Mouse (Mus musculus) CH12.LX (cell line): ENCODE measurements around the gene Cdipt.

Source experiments
- CHD2 ChIP-seq: IDR thresholded peaks from 2 replicates; pipeline ENCODE4 v1.6.1; 2011; ENCODE audit warnings: low read length, improper control_type of control experiment
- CTCF ChIP-seq, 2 experiments: IDR thresholded peaks in 1 of 2; conservative IDR thresholded peaks in 1 of 2; 2 replicates each; pipeline ENCODE4 v1.5.1; 2011 to 2012; ENCODE audit warnings: low read depth in 2 of 2, low read length in 2 of 2, improper control_type of control experiment in 1 of 2, inconsistent platforms in 1 of 2, mild to moderate bottlenecking in 1 of 2, moderate library complexity in 1 of 2
- EP300 ChIP-seq: IDR thresholded peaks from 2 replicates; pipeline ENCODE4 v1.6.1; 2011; ENCODE audit warnings: low read length, improper control_type of control experiment
- ETS1 ChIP-seq: conservative IDR thresholded peaks from 2 replicates; pipeline ENCODE4 v1.6.1; 2012; ENCODE audit warnings: low read depth, mild to moderate bottlenecking, inconsistent platforms, low read length, improper control_type of control experiment, moderate library complexity
- HCFC1 ChIP-seq: IDR thresholded peaks from 2 replicates; pipeline ENCODE4 v1.6.1; 2012; ENCODE audit warnings: low read depth, mild to moderate bottlenecking, inconsistent platforms, low read length, improper control_type of control experiment
- NRF1 ChIP-seq: IDR thresholded peaks from 2 replicates; pipeline ENCODE4 v1.6.1; 2014; ENCODE audit warnings: low read depth, mild to moderate bottlenecking, inconsistent platforms, low read length, improper control_type of control experiment, moderate library complexity
- POLR2A ChIP-seq: IDR thresholded peaks from 2 replicates; pipeline ENCODE4 v1.6.1; 2011; ENCODE audit warnings: low read depth, mild to moderate bottlenecking, improper control_type of control experiment, low read length
- POLR2AphosphoS2 ChIP-seq: IDR thresholded peaks from 2 replicates; pipeline ENCODE4 v1.6.1; 2011; ENCODE audit warnings: low read depth, low read length, improper control_type of control experiment
- SIN3A ChIP-seq: IDR thresholded peaks from 2 replicates; pipeline ENCODE4 v1.6.1; 2012; ENCODE audit warnings: low read length, improper control_type of control experiment, inconsistent platforms
- SMC3 ChIP-seq: IDR thresholded peaks from 2 replicates; pipeline ENCODE4 v1.6.1; 2011; ENCODE audit warnings: low read depth, low read length, improper control_type of control experiment
- TBP ChIP-seq: conservative IDR thresholded peaks from 2 replicates; pipeline ENCODE4 v1.6.1; 2011; ENCODE audit warnings: low read depth, low read length, improper control_type of control experiment
- USF1 ChIP-seq: IDR thresholded peaks from 2 replicates; pipeline ENCODE4 v1.6.1; 2014; ENCODE audit warnings: low read depth, mild to moderate bottlenecking, inconsistent platforms, low read length, improper control_type of control experiment
- USF2 ChIP-seq: conservative IDR thresholded peaks from 2 replicates; pipeline ENCODE4 v1.6.1; 2011; ENCODE audit warnings: low read depth, low read length, improper control_type of control experiment
- ZMIZ1 ChIP-seq: IDR thresholded peaks from 2 replicates; pipeline ENCODE4 v1.6.1; 2012; ENCODE audit warnings: low read depth, mild to moderate bottlenecking, inconsistent platforms, low read length, improper control_type of control experiment

DNA sequence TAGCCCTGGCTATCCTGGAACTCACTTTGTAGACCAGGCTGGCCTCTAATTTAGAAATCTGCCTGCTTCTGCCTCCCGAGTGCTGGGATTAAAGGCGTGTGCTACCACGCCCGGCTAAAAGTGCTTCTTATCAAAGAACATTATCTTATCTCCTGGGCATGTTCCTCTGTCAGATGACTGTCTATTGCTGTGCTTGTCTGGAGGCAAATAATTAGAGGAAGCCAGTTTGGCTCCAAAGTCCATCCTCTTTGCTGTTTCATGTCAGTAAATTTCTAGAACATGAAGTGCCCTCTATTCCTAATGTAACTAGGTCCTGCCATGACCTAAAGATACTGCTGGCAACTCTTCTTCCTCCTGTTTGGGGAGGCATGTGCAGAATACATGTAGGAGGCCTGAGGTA, 6.3 kb downstream of the Cdipt start:
- TF ChIP-seq POLR2A, result no peak
- TF ChIP-seq USF1, result no peak
- no peak for TF ChIP-seq CHD2
- TF ChIP-seq HCFC1, result no peak
- no peak for TF ChIP-seq CTCF (conservative IDR thresholded peaks at IDR 0.05 in 1 of 2, IDR thresholded peaks at IDR 0.05 in 1 of 2; ENCODE audit: low read depth in 2 of 2, low read length in 2 of 2)
- no peak for TF ChIP-seq USF2
- no peak for TF ChIP-seq NRF1
- TF ChIP-seq POLR2AphosphoS2, result no peak
- TF ChIP-seq ETS1, result no peak
- no peak for TF ChIP-seq TBP
- no peak for TF ChIP-seq SIN3A
- TF ChIP-seq EP300, result no peak
- TF ChIP-seq SMC3, result no peak
- no peak for TF ChIP-seq ZMIZ1
